Mouse (Mus musculus) fat pad, adult 2 months (tissue): ENCODE results near the gene Sp110.
"Not testable (repeated sequence)": the region's sequence is repeated elsewhere in the genome, so short reads cannot be mapped to it uniquely, and the experiment has no call there.

Source experiments
- DNase-seq: peaks from one replicate; pipeline ENCODE4 v3.0.0-alpha.2; 2011; ENCODE audit warnings: low read depth, low spot score; ENCODE audit errors: extremely low read depth

The Sp110 gene

DNA sequence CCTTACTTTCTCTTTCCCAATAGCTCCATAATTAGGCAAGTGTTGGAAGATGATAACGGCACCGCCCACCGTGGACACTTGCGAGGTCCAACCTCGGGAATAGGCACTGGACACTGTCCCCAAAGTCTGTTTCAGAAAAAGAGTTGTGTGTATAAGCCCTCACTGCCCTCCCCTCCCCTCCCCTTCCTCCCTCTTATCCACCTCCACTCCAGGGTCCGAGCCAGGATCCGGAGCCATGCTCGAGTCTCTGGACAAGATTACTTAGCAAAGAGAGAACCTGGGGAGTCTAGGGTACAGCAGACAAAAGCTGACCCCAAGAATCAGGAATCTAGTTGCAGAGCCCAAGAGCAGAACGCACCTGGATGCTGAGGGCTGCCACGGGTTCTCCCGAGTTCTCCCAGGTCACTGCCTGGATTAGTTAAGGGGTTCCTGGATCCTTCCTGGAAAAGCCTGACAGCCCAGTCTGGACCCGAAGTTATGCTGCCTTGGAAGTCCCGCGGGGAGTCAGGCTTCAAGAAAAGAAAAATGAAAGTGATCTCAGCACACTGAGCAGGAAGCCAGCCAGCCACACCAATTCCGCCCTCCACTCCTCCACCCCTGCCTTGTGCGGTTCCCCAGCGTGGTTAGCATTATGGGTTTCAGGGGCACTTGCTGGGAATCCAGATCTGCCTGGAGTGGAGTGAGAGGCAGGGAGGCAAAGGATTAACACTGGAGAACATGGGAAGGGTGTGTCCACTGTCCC lies at the start of gene Sp110:
Sp110 (minus strand) TSS at position 547 of the 742 bp plus-strand sequence.
- DNase-seq = not testable (repeated sequence)

DNA sequence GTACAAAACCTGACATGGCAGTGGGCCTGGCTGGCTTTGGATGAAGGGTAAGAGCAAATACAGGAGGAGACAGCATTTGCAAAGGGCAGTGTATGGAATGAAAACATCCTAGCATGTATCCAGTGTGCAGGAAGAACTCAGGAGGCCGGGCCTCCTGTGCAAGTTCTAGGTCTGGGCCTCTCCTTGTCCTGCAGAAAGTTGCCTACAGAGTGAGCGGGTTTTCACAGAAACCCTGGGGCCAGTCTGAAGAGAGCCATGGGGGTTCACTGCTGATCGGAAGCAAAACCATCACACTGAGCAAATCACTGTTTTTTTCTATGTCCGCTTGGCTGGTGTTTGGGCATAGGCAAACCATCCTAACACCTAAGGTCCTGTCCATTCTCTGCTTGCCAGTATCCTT lies 39.5 kb upstream of the Sp110 start:
- DNase-seq = not testable (repeated sequence)

DNA sequence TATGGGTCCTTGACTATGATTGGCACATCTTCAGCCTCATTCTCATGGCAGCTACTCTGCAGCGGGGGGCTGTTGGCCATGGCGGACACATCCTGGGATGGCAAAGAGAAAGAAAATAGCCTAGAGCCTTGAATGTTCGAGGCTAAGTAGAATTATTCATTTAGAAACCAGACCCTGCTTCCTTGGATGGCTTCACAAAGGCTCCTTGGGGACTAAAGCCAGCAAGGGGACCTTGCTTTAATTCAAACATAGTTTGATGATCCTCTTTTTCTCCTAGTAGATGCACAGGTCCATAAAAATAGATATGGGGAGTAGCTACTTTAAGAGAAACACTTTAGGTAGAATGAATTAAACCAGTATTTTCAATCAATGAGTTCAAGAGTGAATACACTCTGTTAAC lies 38.3 kb upstream of the Sp110 start:
- not testable (repeated sequence) for DNase-seq

DNA sequence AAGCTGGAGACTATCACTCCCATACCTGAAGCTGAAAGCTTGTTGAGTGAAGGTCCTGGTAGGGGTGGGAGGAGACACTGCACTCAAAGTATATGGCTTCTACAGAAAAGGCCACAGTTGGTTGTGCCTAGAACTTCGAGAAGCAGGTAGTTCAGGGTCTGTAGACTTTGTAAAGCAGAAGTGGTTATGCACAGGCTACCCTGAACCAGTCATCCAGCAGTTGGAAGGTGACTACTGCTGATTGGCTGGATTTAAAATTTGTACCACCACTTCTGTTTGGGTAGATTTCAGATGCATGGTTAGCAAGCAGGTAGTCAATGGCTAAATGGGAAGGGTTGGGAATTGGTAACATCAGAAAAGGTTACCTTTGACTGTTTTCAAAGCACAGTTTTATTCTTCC lies 20.1 kb upstream of the Sp110 start:
- not testable (repeated sequence) for DNase-seq

DNA sequence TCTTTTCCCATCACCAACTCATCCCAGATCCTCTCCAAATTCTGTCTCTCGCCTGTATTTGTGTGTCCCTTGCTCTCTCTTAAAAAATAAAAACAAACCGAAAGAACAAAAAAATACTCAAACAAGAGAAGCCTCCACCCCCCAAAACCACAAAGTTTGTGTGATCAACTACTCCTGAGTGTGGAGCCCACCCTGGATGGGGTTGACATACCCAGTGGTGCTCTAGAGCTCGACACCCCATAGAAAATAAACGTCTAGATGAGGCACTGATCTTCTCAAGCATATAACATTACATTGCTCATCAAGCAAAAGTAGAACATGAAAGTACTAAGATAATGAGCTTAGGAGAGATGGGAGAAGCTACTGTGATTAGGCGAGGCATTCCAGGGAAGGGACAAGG lies 18.5 kb upstream of the Sp110 start:
- DNase-seq = not testable (repeated sequence)

DNA sequence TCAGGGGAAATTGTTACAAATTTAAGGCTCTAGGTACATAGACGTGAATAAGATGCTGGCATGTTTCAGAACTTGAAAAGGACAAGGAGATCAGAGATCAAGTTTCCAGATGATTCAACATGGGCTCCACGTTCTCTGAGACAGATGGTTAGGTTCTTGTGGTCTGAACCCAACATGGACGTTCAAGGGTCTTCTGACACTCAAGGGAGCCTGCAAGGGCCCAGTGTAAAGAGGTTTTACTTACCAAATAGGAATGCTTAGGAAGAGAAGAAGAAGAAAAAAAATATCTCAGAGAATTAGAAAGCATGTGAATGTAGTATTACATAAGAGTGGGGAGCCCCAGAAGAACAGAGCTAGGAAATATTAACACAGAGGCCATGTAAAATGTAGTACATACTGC lies 17.2 kb upstream of the Sp110 start:
- DNase-seq = not testable (repeated sequence)

DNA sequence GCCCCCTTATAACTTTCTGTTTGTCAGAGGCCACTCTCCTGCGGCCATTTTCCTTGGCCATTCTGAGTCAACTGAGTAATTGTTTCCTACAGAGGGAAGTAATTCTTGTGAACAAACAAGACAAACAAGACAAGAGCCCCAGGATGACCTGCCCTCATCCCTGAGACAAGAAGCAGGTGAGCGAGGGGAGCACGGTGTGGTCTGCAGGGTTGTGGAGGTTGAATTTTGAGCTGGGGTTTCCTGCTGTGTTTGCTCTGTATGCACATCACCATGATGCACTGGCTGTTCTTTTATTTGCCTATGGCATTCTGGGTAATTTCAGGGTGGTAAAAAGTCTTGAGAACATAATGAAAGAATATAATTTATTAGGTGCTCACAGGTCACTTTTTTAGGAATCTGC lies 16.5 kb upstream of the Sp110 start:
- not testable (repeated sequence) for DNase-seq

DNA sequence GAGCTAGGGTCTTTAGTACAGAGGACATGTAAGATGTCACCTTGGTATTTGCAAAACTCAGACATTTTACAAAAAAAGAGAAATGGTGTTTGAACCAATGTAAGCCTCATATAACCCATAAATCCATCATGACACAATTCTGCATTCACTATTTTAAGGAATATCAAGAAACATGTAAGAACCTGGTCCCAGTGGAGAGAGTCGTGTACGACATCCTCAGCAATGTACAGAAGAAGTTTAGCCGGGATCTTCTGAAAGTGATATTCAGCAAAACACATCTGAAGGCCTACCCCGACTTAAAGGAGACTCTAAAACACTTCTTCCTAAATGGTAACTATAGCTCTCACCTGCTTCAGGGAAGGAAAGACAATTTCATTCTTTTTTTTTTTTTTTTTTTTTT lies 12.0 kb upstream of the Sp110 start:
- DNase-seq = not testable (repeated sequence)

DNA sequence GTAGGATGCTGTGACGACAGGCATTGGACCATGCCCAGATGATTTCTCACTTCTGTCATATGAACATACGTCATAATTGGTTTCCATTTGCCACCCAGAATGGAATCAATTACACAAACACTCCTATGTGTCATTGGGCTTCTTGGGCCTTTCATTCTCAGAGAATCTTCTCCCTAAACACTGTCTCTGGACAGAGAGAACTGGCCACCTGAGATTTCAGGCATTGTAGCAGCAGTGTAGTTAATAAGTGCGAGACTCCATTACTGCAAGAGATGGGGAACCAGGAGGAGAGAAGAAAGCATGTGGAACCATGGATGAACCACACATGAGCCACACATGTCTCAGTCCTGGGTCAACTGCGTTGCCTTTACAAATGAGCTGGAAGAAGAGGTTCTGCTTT lies 9.7 kb upstream of the Sp110 start:
- DNase-seq = not testable (repeated sequence)

DNA sequence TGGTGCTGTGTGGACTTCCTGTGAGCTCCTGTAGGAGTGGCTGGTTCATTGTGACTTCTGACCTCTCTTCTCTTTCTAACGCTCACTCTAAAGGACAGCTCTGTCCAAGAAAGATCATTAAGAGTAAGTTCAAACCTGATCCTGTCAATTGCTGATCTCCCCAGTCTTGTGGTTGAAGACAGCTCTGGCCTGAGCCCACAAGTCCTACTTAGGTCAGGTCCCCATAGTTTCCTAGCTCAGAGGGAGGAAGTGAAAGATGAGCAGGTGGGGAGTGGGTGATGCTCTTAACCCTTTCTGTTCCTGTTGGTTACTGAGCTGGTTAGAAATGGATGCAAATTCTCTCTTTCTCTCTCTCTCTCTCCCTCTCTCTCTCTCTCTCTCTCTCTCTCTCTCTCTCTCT lies 5.7 kb upstream of the Sp110 start:
- not testable (repeated sequence) for DNase-seq

DNA sequence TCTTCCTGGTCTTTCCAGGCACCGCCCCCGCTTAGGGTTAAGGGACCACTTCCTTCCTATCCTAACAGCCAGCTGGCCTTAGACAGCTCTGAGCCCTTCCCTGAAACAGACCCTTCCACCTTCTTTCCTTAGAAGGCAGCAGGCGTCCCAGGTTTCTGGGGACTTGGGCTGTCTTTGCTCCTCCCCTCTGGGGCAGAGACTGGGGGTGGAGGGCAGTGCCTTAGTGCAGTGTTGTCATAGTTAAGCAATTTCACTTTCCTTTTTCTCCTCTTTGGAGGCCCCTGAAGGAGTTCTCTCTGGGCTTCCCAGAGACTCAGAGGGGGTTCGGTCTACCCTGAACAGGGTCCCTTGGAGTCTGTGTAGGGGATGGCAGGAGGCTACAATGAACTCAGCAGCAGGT lies 2.2 kb upstream of the Sp110 start:
- DNase-seq = not testable (repeated sequence)

DNA sequence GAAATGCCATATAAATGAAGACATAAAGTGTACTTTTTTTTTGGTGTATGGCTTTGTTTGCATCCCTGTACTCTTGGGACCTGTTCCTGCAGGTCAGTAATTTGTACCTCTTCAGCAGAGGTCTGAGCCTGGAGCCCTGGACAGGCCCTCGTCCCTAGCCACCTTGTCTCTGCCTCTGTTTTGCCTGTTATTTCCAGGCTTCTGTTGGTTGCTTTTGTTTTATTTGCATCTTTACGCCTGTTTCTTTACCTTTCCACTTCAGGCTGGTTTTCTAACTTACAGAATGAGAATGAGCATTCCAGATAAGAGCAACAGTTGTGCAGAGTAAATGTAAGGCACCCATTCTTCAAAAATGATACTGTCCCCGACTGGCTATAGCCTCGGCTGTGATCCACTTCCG lies 1.5 kb upstream of the Sp110 start, which contains the start of gene Sp140:
Sp140 (plus strand) TSS at position 301 of the 400 bp plus-strand sequence.
- DNase-seq = not testable (repeated sequence)

DNA sequence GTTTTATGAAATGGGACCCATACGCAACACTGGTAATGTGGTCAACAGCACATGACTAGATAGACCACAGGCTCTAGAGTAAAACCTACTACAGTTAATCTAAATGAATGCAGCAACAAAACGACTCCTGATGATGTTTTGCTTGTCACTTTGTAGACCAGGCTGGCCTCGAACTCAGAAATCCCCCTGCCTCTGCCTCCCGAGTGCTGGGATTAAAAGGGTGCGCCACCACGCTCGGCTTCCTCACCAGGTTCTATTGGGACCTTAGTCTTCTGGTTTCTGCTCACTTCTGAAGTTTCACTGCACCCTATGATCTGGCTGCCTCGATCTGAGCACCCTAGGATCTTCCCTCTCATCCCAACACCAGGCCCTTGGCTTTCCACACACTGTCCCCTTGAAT lies 6.1 kb downstream of the Sp110 start:
- not testable (repeated sequence) for DNase-seq

DNA sequence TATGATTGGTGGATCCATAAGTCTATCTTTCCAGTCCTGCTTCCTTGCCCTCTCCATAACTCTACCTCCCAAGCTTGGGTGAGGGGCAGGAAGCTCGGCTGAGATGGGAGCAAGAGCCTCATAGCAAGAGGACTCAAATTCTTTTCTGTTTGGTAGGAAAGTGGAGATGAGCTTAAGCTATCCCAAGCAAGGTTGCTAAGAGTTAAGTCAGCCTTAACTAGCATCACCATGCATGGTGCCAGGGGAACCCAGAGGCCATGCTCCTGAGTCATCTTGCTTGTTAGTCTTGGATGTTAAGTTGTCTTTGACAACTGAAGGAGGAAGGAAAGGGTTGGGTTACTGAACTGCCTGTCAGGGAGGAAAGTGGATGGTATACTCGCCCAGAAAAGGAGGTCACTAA lies 9.9 kb downstream of the Sp110 start:
- not testable (repeated sequence) for DNase-seq

DNA sequence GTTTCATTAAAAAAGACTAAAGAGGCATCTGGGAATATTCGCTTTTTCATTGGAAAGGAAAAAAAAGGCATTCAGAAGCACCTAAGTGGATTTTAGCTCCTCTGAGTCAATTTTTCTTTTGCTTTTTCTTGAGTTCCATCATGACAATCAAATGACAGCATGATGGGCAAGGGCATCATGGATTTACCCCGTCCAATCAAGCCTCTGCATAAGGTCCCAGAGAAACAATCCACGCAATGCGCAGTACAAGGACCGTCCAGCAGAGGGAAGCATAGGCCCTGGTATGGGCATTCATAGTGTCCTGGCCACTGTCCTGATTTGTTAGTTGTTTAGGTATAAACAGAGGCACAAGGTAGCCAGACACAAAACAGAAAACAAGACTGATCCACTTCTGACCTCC lies 17.1 kb downstream of the Sp110 start:
- not testable (repeated sequence) for DNase-seq

DNA sequence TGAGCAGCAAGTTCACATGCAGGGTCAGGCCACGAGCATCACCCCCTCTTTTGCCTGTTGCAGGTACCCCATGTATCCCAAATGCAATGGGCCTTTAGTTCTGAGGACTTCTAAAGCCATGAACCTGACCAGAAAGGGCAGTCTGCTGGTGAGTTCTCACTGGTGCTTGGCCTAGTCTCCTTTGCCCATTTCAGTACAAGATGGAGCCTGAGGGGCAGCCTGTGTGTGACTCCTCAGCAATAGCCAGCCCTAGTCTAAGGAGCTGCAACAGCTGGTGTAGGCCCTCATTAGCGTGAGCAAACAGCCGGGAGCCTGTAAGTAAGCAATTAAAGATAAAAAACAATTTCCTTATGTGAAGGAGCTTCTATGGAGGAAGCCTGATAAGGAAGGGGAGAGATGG lies 18.0 kb downstream of the Sp110 start:
- DNase-seq = not testable (repeated sequence)

DNA sequence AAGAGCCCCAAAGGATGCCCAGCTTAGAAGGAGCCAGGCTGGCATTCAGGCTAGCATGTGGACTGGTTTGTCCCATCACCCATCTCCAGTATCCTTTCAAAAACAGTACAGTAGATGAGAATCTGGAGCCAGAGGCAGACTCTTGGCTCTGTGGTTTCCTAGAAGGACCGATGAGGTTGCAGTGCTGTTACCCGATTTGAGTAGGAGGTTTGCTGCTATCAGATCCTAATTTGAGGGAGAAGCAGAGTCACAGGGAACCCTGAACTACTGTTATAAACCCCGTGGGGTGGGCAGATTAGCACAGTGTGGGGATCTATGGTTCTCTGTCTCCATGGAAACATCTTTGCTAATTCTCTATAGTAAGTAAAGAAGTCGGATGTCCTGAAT lies 18.5 kb downstream of the Sp110 start:
- DNase-seq = not testable (repeated sequence)

DNA sequence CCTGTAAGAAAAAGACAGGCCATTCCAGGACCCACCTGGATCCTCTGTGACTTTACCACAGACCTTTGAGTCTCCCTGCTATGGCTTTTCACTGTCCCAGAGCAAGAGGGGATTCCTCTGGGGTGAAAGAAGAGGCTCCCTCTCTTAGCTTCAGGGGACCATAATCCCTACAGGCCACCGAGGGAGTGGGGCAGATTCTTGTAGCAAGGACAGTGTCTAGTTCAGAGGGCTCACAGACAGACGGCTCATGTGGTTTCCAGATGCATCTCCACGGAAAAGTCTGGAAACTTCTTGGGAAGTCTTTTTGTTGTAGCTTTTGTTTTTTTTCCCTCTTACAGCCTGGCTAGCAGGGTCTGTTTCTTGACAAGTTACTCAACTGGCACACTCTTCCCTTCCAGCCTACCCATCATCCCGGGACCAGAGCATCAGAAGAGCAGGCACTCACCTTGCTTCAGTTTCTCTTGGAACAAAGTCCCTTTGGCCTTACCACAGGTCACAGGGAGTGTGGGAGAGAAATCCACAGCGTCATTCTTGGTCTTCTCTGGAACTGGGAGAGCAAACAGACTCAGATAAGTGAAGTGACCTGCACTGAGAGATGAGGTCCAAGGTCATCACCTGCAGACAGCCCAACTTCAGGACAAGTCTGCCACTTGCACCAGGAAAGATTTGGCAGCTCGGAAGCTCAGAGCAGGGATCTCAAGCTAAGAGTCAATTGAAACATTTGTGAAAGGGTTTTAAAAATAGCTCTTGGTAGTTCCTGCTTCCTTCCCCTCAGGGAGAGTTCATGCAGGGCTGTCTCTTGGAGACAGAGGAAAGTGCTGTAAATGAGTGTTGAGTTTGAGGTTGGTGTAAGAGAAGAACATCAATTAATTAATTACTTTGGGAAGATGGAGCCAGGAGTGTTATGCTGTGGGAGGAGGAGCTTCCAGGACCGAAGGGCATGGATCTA lies 19.1 kb downstream of the Sp110 start:
- DNase-seq = not testable (repeated sequence)

DNA sequence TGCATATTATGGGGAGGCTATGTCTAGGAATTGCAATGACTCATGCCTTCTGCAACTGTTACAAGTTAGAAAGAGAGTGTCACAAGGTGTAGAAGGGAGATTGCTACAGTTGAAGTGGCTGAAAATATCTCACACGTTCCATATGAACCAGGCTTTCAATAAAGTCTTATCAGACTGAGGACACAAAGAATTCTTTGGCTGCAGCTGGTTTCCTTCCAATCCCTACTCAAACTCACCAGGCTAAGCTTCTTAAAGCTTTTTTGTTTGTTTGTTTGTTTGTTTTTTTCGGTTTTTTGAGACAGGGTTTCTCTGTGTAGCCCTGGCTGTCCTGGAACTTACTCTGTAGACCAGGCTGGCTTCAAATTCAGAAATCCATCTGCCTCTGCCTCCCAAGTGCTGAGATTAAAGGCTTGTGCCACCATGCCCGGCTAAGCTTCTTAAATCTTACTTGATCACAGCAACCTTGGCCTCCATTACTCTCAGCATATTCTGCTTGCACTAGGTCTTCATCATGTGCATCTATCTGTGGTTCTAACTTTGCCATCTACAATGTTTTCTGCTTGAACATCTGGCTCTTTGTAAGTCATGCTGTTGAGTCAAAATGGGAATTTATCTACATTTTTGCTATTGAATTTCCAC lies 20.1 kb downstream of the Sp110 start:
- not testable (repeated sequence) for DNase-seq

DNA sequence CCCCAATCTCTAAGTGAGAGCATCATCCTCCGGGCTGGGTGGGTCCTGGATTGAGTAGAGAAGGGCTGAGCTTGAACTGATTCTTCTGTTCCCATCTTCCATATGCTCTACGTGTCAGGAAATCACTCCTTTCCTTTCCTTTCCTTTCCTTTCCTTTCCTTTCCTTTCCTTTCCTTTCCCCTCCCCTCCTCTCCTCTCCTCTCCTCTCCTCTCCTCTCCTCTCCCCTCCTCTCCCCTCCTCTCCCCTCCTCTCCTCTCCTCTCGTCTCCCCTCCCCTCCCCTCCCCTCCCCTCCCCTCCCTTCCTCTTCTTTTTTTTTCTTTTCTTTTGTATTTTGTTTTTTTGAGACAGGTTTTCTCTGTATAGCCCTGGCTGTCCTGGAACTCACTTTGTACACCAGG lies 23.2 kb downstream of the Sp110 start, which contains the start of gene G530012D18Rik:
G530012D18Rik (plus strand) TSS at position 301 of the 400 bp plus-strand sequence.
- DNase-seq = not testable (repeated sequence)

DNA sequence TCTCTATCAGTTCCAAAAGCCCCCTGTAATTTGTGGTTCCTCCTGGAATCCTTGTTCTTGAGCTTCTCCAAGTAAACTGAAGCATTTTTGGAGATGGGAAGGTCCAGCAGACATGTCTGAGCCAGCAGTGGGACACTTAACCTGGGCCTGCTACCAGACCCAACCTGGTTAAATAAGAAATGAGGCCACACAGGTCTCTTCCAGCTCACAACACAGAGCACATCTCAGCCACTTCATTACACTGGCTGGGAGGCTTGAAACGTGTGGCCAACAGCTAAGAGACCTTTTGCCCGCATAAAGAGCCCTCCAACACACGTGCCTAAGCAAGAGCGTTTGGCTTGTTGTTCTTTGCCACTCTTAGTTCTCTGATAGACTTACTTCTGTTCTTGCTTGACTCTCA lies 25.1 kb downstream of the Sp110 start:
- not testable (repeated sequence) for DNase-seq
